Mouse (Mus musculus): Measurements from ENCODE around the gene Thsd4.

- no peak for TF ChIP-seq CTCF (IDR thresholded peaks at IDR 0.05; ENCODE audit: extremely low read depth, insufficient read length, insufficient replicate concordance, low read depth, low read length)
- no peak for TF ChIP-seq POLR2A (IDR thresholded peaks at IDR 0.05; ENCODE audit: low read depth, low read length)
Measured at GRCm38 (mm10) chr9:60456651-60457050, 65.2 kb downstream of the Thsd4 start.

Data from small intestine, adult 2 months (tissue).